Mouse (Mus musculus) small intestine, adult 2 months (tissue): ENCODE results near the gene Ccnh.

Experiments
- CTCF ChIP-seq: fragments of 200-500 bp; IDR thresholded peaks from 2 replicates; pipeline ENCODE4 v1.5.1; 2012; ENCODE audit warnings: low read depth, mild to moderate bottlenecking, control low read depth, inconsistent platforms, low read length, moderate library complexity, mixed read lengths; ENCODE audit not compliant: insufficient replicate concordance, insufficient read length; ENCODE audit errors: extremely low read depth
- POLR2A ChIP-seq: fragments of 200-500 bp; IDR thresholded peaks from 2 replicates; pipeline ENCODE4 v1.6.1; 2012; ENCODE audit warnings: low read depth, mild to moderate bottlenecking, control low read depth, inconsistent platforms, low read length, moderate library complexity

- no peak for TF ChIP-seq CTCF
- TF ChIP-seq POLR2A: no peak
Observed at GRCm38 (mm10) chr13:85218656-85219055, 29.4 kb downstream of the Ccnh start.
